Mouse (Mus musculus): ENCODE measurements around the gene Mrpl39.

Gene Mrpl39

GRCm38 (mm10) chr16:84735166-84736105, at the start of gene Mrpl39:
Gene Mrpl39 (minus strand): TSS chr16:84735742.
- DNase-seq: peak; percentile 97

- no peak for DNase-seq
Observed at GRCm38 (mm10) chr16:84784966-84785365, 49.4 kb upstream of the Mrpl39 start.

GRCm38 (mm10) chr16:84783279-84783678, 47.7 kb upstream of the Mrpl39 start:
- no peak for DNase-seq

GRCm38 (mm10) chr16:84779718-84780117, 44.2 kb upstream of the Mrpl39 start:
- DNase-seq: no peak

GRCm38 (mm10) chr16:84778861-84779630, 43.5 kb upstream of the Mrpl39 start:
- no peak for DNase-seq

- no peak for DNase-seq
Observed at GRCm38 (mm10) chr16:84778431-84778830, 42.9 kb upstream of the Mrpl39 start.

- DNase-seq: no peak
Observed at GRCm38 (mm10) chr16:84776089-84776784, 40.7 kb upstream of the Mrpl39 start.

- DNase-seq: no peak
Observed at GRCm38 (mm10) chr16:84775356-84775755, 39.8 kb upstream of the Mrpl39 start.

GRCm38 (mm10) chr16:84774761-84775231, 39.3 kb upstream of the Mrpl39 start:
- no peak for DNase-seq

- peak; percentile 13 for DNase-seq
Observed at GRCm38 (mm10) chr16:84774003-84774703, 38.6 kb upstream of the Mrpl39 start, which contains the start of gene Jam2. Gene Jam2 (plus strand): TSS chr16:84774123.

- no peak for DNase-seq
Observed at GRCm38 (mm10) chr16:84773268-84773861, 37.8 kb upstream of the Mrpl39 start.

- no peak for DNase-seq
Observed at GRCm38 (mm10) chr16:84772496-84773267, 37.1 kb upstream of the Mrpl39 start.

- no peak for DNase-seq
Observed at GRCm38 (mm10) chr16:84771461-84771860, 35.9 kb upstream of the Mrpl39 start.

GRCm38 (mm10) chr16:84770891-84771290, 35.3 kb upstream of the Mrpl39 start:
- no peak for DNase-seq

- DNase-seq: no peak
Observed at GRCm38 (mm10) chr16:84769619-84770464, 34.3 kb upstream of the Mrpl39 start.

GRCm38 (mm10) chr16:84769182-84769581, 33.6 kb upstream of the Mrpl39 start:
- DNase-seq: no peak

- no peak for DNase-seq
Observed at GRCm38 (mm10) chr16:84767956-84768355, 32.4 kb upstream of the Mrpl39 start.

GRCm38 (mm10) chr16:84745721-84746306, 10.3 kb upstream of the Mrpl39 start:
- no peak for DNase-seq

- DNase-seq: no peak
Observed at GRCm38 (mm10) chr16:84744703-84745490, 9.4 kb upstream of the Mrpl39 start.

All from thymus, postnatal 14 days (tissue).